Mouse (Mus musculus) spleen, adult 2 months (tissue): ENCODE data around the gene Vax2. TPM values are rescaled to one million over a fixed set of nuclear protein-coding genes. Genes with fewer than 3 reads are reported as not detected.

ENCODE experiments used
- DNase-seq, 2 experiments: peaks; one replicate each; pipeline versions ENCODE4 v3.0.0 to v3.0.0-alpha.2; 2012 to 2021; ENCODE audit warnings: low spot score in 2 of 2, low read depth in 1 of 2
- H3K27ac ChIP-seq: fragments of 200-500 bp; 2 replicates; pipeline ENCODE4 v1.5.1; 2012; ENCODE audit warnings: low read length, inconsistent platforms; ENCODE audit not compliant: insufficient read depth
- H3K27me3 ChIP-seq: fragments of 200-500 bp; 2 replicates; pipeline ENCODE4 v1.6.1; 2012; ENCODE audit warnings: mild to moderate bottlenecking, moderate library complexity, low read length, inconsistent platforms; ENCODE audit not compliant: control insufficient read depth, insufficient read depth
- H3K36me3 ChIP-seq: fragments of 200-500 bp; 2 replicates; pipeline ENCODE4 v1.6.1; 2012; ENCODE audit warnings: mild to moderate bottlenecking, low read length, inconsistent platforms; ENCODE audit not compliant: control insufficient read depth, insufficient read depth
- H3K4me1 ChIP-seq: fragments of 200-500 bp; 2 replicates; pipeline ENCODE4 v1.6.1; 2011; ENCODE audit warnings: inconsistent platforms; ENCODE audit not compliant: control insufficient read depth, insufficient read depth, insufficient read length
- H3K4me3 ChIP-seq: fragments of 200-500 bp; 2 replicates; pipeline ENCODE4 v1.5.1; 2011; ENCODE audit warnings: mild to moderate bottlenecking, inconsistent platforms; ENCODE audit not compliant: insufficient read depth, insufficient read length; ENCODE audit errors: extremely low read depth
- CTCF ChIP-seq: fragments of 200-500 bp; IDR thresholded peaks from 2 replicates; pipeline ENCODE4 v1.5.1; 2011; ENCODE audit warnings: mild to moderate bottlenecking, inconsistent platforms; ENCODE audit not compliant: insufficient read depth, insufficient read length, insufficient replicate concordance; ENCODE audit errors: extremely low read depth
- POLR2A ChIP-seq: fragments of 200-500 bp; IDR thresholded peaks from 2 replicates; pipeline ENCODE4 v1.6.1; 2011; ENCODE audit warnings: low read depth, low read length, inconsistent platforms
- WGBS: fragments of 180-500 bp; shearing (Covaris S2); methylation state at CpG from one replicate; pipeline ENCODE4 v1.1.7; 2018; 5-methylcytosine and 5-hydroxymethylcytosine counted together
- polyA plus RNA-seq: library from polyadenylated mRNA; depleted of rRNA; stranded (reverse); fragments of >200 nt; gene quantifications from 2 replicates; pipeline ENCODE4 v1.2.3, GENCODE M21; 2012; rRNA removed

The Vax2 gene
- polyA plus RNA-seq: not detected in 2 replicates

GRCm38 (mm10) chr6:83711067-83711675 is at the start of gene Vax2:
Gene Vax2 (plus strand): TSS chr6:83711264.
- 2% methylated on average over 46 of the region's 46 CpGs for WGBS
- no peaks in the 10 kb centered on the region for H3K36me3 ChIP-seq
- TF ChIP-seq CTCF (no peak), POLR2A (no peak)
- H3K4me1 ChIP-seq: peaks cover 7% of the 10 kb centered on the region
- peaks cover 24% of the 10 kb centered on the region for H3K27me3 ChIP-seq
- H3K4me3 ChIP-seq: peak within 1 kb of the TSS; percentile 21; the same call in 1 of the 2 replicates
- no peak within 1 kb of the TSS for H3K27ac ChIP-seq
- peak in 1 of 2 experiments; percentile 20 for DNase-seq

GRCm38 (mm10) chr6:83665009-83665408 is 46.1 kb upstream of the Vax2 start:
- Histone ChIP-seq H3K4me3 (no peak overlapping the region), H3K4me1 (peaks cover 6% of the 10 kb centered on the region; the same call in 1 of the 2 replicates), H3K36me3 (no peaks in the 10 kb centered on the region), H3K27me3 (no peaks in the 10 kb centered on the region), H3K27ac (no peak overlapping the region)
- no peak for DNase-seq
- no peak for TF ChIP-seq POLR2A
- WGBS: 91% methylated on average over 2 of the region's 2 CpGs

- H3K4me1 ChIP-seq: no peaks in the 10 kb centered on the region
- H3K27ac ChIP-seq: no peak overlapping the region
- WGBS: 12% methylated on average over 4 of the region's 4 CpGs
- H3K4me3 ChIP-seq: no peak overlapping the region
- H3K27me3 ChIP-seq: no peaks in the 10 kb centered on the region; the same call in 1 of the 2 replicates
- TF ChIP-seq CTCF (peak; percentile 47; the same call in 1 of the 2 replicates), POLR2A (no peak)
- H3K36me3 ChIP-seq: no peaks in the 10 kb centered on the region
- peak; percentile 31 to 44 for DNase-seq
Measured at GRCm38 (mm10) chr6:83673395-83673794, 37.7 kb upstream of the Vax2 start.

GRCm38 (mm10) chr6:83677757-83678156 is 33.3 kb upstream of the Vax2 start, which contains the start of gene Cd207:
Gene Cd207 (minus strand): TSS chr6:83677857.
- Histone ChIP-seq H3K27me3 (no peaks in the 10 kb centered on the region; the same call in 1 of the 2 replicates), H3K4me3 (no peak within 1 kb of the TSS), H3K27ac (no peak within 1 kb of the TSS), H3K4me1 (no peaks in the 10 kb centered on the region), H3K36me3 (no peaks in the 10 kb centered on the region)
- 64% methylated on average over 4 of the region's 4 CpGs for WGBS
- no peak for DNase-seq
- TF ChIP-seq CTCF (no peak), POLR2A (no peak)

- Histone ChIP-seq H3K4me3 (no peak overlapping the region), H3K27me3 (no peaks in the 10 kb centered on the region), H3K4me1 (no peaks in the 10 kb centered on the region), H3K27ac (no peak overlapping the region), H3K36me3 (no peaks in the 10 kb centered on the region)
- WGBS: 14% methylated on average over 4 of the region's 4 CpGs
- TF ChIP-seq CTCF: no peak
- TF ChIP-seq POLR2A: no peak
- DNase-seq: no peak
Measured at GRCm38 (mm10) chr6:83689374-83689773, 21.7 kb upstream of the Vax2 start.

GRCm38 (mm10) chr6:83690277-83690676 is 20.8 kb upstream of the Vax2 start:
- 35% methylated on average over 4 of the region's 5 CpGs for WGBS
- DNase-seq: peak; percentile 8 to 24
- H3K27ac ChIP-seq: no peak overlapping the region
- H3K4me3 ChIP-seq: no peak overlapping the region
- TF ChIP-seq POLR2A (no peak), CTCF (peak; percentile 56; the same call in 1 of the 2 replicates)
- no peaks in the 10 kb centered on the region for H3K36me3 ChIP-seq
- H3K4me1 ChIP-seq: no peaks in the 10 kb centered on the region
- no peaks in the 10 kb centered on the region for H3K27me3 ChIP-seq

GRCm38 (mm10) chr6:83690936-83691335 is 20.1 kb upstream of the Vax2 start:
- no peaks in the 10 kb centered on the region for H3K36me3 ChIP-seq
- WGBS: 44% methylated on average over 2 of the region's 2 CpGs
- no peaks in the 10 kb centered on the region for H3K4me1 ChIP-seq
- no peak overlapping the region for H3K27ac ChIP-seq
- TF ChIP-seq POLR2A (no peak), CTCF (no peak)
- H3K4me3 ChIP-seq: no peak overlapping the region
- H3K27me3 ChIP-seq: no peaks in the 10 kb centered on the region
- no peak for DNase-seq
